Mouse (Mus musculus) ES-Bruce4 (cell line): ENCODE results near the gene Pip5k1b.

Source experiments
- CTCF ChIP-seq: IDR thresholded peaks from one replicate; pipeline ENCODE4 v1.8.1; 2011; ENCODE audit warnings: low read depth, low read length
- EP300 ChIP-seq: IDR thresholded peaks from 2 replicates; pipeline ENCODE4 v1.6.1; 2011; ENCODE audit warnings: low read depth, low read length; ENCODE audit not compliant: insufficient read depth
- POLR2A ChIP-seq: IDR thresholded peaks from one replicate; pipeline ENCODE4 v1.8.1; 2011; ENCODE audit warnings: low read length; ENCODE audit not compliant: insufficient read depth

GRCm38 (mm10) chr19:24336370-24337076, 219.1 kb downstream of the Pip5k1b start:
- no peak for TF ChIP-seq POLR2A
- no peak for TF ChIP-seq EP300
- TF ChIP-seq CTCF: no peak
